Mouse (Mus musculus): ENCODE data around the gene Rif1. TPM values are rescaled to one million over a fixed set of nuclear protein-coding genes. Genes with fewer than 3 reads are reported as not detected.

The Rif1 gene
- polyA plus RNA-seq, 1 experiment, result 0.83 TPM

DNA sequence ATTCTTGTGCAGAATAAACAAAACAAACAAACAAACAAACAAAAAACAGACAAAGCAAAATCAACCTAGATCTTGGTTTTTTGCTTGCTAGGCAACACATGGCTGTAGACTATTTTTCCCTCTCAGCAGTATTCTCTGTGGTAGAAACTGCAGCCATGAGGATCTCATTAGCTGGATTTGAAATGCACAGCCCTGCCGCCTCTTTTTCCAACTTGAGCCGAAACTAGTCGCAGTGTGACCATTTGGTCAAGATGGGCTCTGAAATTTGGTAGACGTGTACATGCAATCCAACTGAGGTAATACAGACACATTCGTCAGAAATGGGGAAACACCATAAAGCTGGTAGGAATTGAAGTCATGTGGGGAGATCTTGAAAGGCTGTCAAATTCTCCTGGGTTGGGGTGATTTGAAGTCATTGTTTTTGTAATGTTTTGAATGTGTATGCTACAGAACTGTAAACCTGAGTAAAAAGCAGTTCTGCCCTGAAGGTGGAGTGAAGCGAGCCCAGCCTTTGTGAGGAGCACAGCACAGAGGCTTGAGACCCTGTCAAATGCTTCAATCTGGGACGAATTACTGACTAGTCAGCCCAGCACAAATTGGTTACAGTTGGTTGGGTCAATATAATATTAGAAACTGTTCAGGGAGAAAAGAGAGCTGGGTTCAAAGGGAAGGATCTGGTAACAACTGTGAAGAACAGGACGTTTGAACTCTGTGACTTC, 33.4 kb upstream of the Rif1 start:
- H3K9me3 ChIP-seq (ENCODE audit: control insufficient read depth, low read length), result no peaks in the 10 kb centered on the region
- no peak overlapping the region for H3K4me3 ChIP-seq (replicated peaks)
- TF ChIP-seq GATA1 (IDR thresholded peaks at IDR 0.05; ENCODE audit: low read length) (no peak), TAL1 (IDR thresholded peaks at IDR 0.05; ENCODE audit: low read length) (no peak)
- H3K36me3 ChIP-seq (ENCODE audit: control insufficient read depth), result no peaks in the 10 kb centered on the region
- H3K4me1 ChIP-seq (ENCODE audit: control insufficient read depth), result no peaks in the 10 kb centered on the region
- H3K27me3 ChIP-seq (ENCODE audit: control insufficient read depth), result peaks cover 31% of the 10 kb centered on the region

DNA sequence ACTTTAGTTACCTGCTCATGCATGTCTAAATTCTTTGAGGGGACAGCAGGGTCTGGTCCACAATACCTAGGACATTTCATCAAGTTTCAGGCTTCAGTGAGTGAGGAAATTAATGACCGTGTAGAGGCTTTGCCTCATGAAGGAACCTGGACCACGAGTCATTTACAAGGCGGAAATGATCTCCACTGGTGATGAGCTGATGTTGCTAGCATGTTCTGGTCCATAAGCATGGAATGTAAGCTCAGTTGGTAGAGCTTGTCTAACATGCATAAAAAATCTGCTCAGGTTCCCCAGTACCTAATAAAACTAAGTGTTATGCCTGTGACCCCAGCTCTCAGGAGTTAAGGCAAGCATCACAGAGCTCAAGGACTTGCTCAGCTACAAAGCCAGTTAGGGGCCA, 30.5 kb upstream of the Rif1 start:
- Histone ChIP-seq H3K4me1 (ENCODE audit: control insufficient read depth) (no peaks in the 10 kb centered on the region), H3K27me3 (ENCODE audit: control insufficient read depth) (peaks cover 24% of the 10 kb centered on the region), H3K4me3 (replicated peaks) (no peak overlapping the region), H3K36me3 (ENCODE audit: control insufficient read depth) (no peaks in the 10 kb centered on the region), H3K9me3 (ENCODE audit: control insufficient read depth, low read length) (no peaks in the 10 kb centered on the region)
- TF ChIP-seq TAL1 (IDR thresholded peaks at IDR 0.05; ENCODE audit: low read length), result no peak
- TF ChIP-seq GATA1 (IDR thresholded peaks at IDR 0.05; ENCODE audit: low read length), result no peak

DNA sequence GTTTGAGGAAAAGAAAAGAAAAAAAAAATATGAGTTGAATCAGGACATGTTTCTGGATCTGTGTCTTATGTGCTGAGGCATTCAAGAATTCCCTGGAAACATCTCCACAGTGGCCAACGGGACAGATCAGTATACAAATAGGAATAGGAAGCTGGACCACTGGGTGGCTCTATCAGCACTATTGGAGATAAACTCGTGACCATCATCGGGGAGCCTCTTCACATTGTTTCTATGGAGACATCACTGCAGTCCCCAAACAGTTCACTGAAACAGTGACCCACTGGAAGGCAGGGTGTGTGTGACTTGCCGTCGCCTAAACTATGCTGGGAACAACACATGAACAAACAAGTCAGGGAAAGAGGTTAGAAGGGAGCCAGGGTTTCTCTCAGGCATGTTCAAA, 29.9 kb upstream of the Rif1 start:
- no peaks in the 10 kb centered on the region for H3K4me1 ChIP-seq (ENCODE audit: control insufficient read depth)
- H3K4me3 ChIP-seq (replicated peaks), result no peak overlapping the region
- TF ChIP-seq TAL1 (IDR thresholded peaks at IDR 0.05; ENCODE audit: low read length) (no peak), GATA1 (IDR thresholded peaks at IDR 0.05; ENCODE audit: low read length) (no peak)
- H3K36me3 ChIP-seq (ENCODE audit: control insufficient read depth), result no peaks in the 10 kb centered on the region
- H3K27me3 ChIP-seq (ENCODE audit: control insufficient read depth), result peaks cover 19% of the 10 kb centered on the region
- H3K9me3 ChIP-seq (ENCODE audit: control insufficient read depth, low read length), result no peaks in the 10 kb centered on the region

DNA sequence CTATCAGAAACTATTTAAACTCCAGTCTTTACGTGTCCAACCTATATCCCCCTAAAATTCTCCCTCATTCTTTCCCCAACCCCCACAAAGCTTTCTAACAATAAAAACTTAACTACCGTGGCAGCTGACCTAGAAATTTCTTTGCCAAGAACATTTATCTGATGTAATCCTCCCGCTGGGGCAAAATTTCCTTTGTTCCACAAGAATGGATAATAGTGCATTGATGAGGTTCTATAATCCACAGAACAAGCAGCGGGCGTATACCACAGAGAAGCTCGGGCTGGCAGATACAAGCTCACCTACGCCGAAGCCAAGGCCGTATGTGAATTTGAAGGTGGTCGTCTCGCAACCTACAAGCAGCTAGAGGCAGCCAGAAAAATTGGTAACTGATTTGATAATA, 29.1 kb upstream of the Rif1 start:
- H3K4me3 ChIP-seq (replicated peaks), result no peak overlapping the region
- no peaks in the 10 kb centered on the region for H3K36me3 ChIP-seq (ENCODE audit: control insufficient read depth)
- no peaks in the 10 kb centered on the region for H3K4me1 ChIP-seq (ENCODE audit: control insufficient read depth)
- no peaks in the 10 kb centered on the region for H3K9me3 ChIP-seq (ENCODE audit: control insufficient read depth, low read length)
- H3K27me3 ChIP-seq (ENCODE audit: control insufficient read depth), result peaks cover 12% of the 10 kb centered on the region
- TF ChIP-seq TAL1 (IDR thresholded peaks at IDR 0.05; ENCODE audit: low read length) (no peak), GATA1 (IDR thresholded peaks at IDR 0.05; ENCODE audit: low read length) (no peak)

DNA sequence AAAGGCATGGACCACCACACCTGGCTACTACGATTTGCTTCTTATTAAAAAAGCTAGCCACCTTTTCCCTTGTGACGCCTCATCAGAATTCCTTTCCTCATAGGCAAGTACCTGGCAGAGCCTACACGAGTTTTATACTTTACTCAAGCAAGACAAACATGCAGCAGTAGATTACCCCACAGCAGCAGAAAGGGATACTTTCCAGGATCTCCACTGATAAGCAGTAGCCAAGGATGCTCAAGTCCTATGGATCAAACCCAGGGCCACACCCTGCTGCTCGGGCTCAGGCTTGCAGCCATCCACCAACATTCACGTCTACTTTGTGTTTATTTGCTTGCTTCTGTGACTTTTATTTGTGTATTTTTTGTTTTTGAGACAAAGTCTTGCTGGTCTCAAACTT, 26.6 kb upstream of the Rif1 start:
- no peaks in the 10 kb centered on the region for H3K36me3 ChIP-seq (ENCODE audit: control insufficient read depth)
- no peaks in the 10 kb centered on the region for H3K4me1 ChIP-seq (ENCODE audit: control insufficient read depth)
- H3K9me3 ChIP-seq (ENCODE audit: control insufficient read depth, low read length), result no peaks in the 10 kb centered on the region
- no peak overlapping the region for H3K4me3 ChIP-seq (replicated peaks)
- TF ChIP-seq TAL1 (IDR thresholded peaks at IDR 0.05; ENCODE audit: low read length), result no peak
- TF ChIP-seq GATA1 (IDR thresholded peaks at IDR 0.05; ENCODE audit: low read length), result no peak
- H3K27me3 ChIP-seq (ENCODE audit: control insufficient read depth), result no peaks in the 10 kb centered on the region

DNA sequence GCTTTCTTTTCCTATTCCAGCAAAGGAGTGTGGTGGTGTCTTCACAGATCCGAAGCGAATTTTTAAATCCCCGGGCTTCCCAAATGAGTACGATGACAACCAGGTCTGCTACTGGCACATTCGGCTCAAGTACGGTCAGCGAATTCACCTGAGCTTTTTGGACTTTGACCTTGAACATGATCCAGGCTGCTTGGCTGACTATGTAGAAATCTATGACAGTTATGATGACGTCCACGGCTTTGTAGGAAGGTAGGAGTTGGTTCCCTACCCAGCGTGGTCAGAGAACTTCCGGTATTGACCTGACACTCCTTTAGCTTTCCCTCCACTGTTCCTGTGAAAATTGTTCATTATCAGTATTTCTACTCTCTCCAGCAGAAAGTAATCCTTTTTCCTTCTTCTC, 21.8 kb upstream of the Rif1 start:
- Histone ChIP-seq H3K27me3 (ENCODE audit: control insufficient read depth) (no peaks in the 10 kb centered on the region), H3K36me3 (ENCODE audit: control insufficient read depth) (no peaks in the 10 kb centered on the region), H3K4me1 (ENCODE audit: control insufficient read depth) (no peaks in the 10 kb centered on the region), H3K4me3 (replicated peaks) (no peak overlapping the region), H3K9me3 (ENCODE audit: control insufficient read depth, low read length) (no peaks in the 10 kb centered on the region)
- TF ChIP-seq GATA1 (IDR thresholded peaks at IDR 0.05; ENCODE audit: low read length), result no peak
- TF ChIP-seq TAL1 (IDR thresholded peaks at IDR 0.05; ENCODE audit: low read length), result no peak

DNA sequence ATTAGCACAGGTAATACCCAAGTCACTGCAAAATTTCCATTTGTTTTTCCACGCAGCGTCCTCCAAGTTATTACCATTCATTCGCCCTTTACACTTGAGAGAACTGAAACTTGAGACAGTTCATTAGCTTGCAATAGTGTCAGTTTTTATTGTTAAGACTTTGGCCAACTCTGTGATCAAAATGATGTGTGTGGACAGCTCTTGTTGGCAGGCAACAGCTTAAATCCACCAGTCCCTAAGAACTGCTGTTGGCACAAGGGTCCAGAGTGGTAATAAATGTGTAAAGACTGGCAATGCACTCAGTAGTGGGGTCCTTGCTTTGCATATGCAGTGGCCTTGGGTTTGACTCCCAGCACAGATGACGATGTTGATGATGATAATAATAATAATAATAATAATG, 20.3 kb upstream of the Rif1 start:
- Histone ChIP-seq H3K4me1 (ENCODE audit: control insufficient read depth) (no peaks in the 10 kb centered on the region), H3K27me3 (ENCODE audit: control insufficient read depth) (no peaks in the 10 kb centered on the region), H3K9me3 (ENCODE audit: control insufficient read depth, low read length) (no peaks in the 10 kb centered on the region), H3K36me3 (ENCODE audit: control insufficient read depth) (no peaks in the 10 kb centered on the region), H3K4me3 (replicated peaks) (no peak overlapping the region)
- no peak for TF ChIP-seq GATA1 (IDR thresholded peaks at IDR 0.05; ENCODE audit: low read length)
- no peak for TF ChIP-seq TAL1 (IDR thresholded peaks at IDR 0.05; ENCODE audit: low read length)

DNA sequence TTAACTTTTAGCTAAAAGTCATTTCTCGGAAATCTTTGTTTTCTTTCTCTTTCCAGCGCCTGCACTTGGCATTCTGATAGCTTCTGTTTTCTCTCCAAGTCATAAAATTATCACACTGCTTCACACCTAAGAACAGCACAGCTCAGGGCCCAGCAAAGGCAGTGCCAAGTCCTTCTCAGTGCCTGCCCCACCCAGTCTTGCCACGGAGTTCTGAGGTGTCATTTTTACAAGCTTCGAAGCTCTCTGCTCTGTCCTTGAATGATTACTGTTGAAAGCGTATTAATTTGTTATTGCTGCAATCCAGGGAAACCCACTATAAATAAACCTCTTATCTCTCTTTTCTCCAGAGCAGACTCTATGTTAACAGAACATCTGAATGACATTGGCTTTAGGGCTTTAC, 19.1 kb upstream of the Rif1 start:
- TF ChIP-seq GATA1 (IDR thresholded peaks at IDR 0.05; ENCODE audit: low read length) (no peak), TAL1 (IDR thresholded peaks at IDR 0.05; ENCODE audit: low read length) (no peak)
- H3K4me1 ChIP-seq (ENCODE audit: control insufficient read depth), result no peaks in the 10 kb centered on the region
- no peaks in the 10 kb centered on the region for H3K9me3 ChIP-seq (ENCODE audit: control insufficient read depth, low read length)
- no peak overlapping the region for H3K4me3 ChIP-seq (replicated peaks)
- no peaks in the 10 kb centered on the region for H3K27me3 ChIP-seq (ENCODE audit: control insufficient read depth)
- H3K36me3 ChIP-seq (ENCODE audit: control insufficient read depth), result no peaks in the 10 kb centered on the region

DNA sequence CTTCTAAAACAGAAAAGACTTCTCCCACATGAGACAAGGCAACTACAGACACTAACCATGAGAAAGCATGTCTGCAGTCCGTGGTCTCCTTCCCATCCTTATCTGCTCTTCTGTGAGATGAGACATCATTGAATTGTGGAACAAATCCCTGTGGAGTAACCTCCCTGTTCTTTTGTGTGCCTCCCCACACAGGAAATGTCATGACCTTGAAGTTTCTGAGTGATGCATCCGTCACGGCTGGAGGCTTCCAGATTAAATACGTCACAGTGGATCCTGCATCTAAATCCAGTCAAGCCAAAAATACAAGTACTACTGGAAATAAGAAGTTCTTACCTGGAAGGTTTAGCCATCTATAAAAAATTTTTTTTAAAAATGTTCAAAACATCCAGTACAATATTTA, 17.0 kb upstream of the Rif1 start:
- TF ChIP-seq GATA1 (IDR thresholded peaks at IDR 0.05; ENCODE audit: low read length) (no peak), TAL1 (IDR thresholded peaks at IDR 0.05; ENCODE audit: low read length) (no peak)

DNA sequence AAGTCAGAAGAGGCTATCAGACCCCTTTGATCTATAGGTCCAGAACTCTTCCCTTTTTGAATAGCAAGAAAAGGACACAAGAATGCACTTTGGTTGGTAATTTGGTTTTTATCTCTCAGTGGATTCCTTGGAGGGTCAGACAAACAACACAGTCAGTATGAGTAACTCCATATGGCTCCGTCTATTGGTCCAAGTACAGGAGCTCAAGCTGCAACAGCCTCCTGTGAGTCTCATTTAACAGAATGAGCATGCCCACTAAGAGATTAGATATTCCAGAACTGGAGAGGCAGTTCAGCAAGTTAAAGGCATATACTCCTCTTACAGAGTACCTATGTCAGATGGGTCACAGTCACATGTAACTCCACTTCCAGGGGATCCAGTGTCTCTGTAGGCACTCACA, 15.5 kb upstream of the Rif1 start:
- Histone ChIP-seq H3K36me3 (ENCODE audit: control insufficient read depth) (no peaks in the 10 kb centered on the region), H3K27me3 (ENCODE audit: control insufficient read depth) (no peaks in the 10 kb centered on the region), H3K4me1 (ENCODE audit: control insufficient read depth) (no peaks in the 10 kb centered on the region), H3K4me3 (replicated peaks) (no peak overlapping the region), H3K9me3 (ENCODE audit: control insufficient read depth, low read length) (no peaks in the 10 kb centered on the region)
- TF ChIP-seq TAL1 (IDR thresholded peaks at IDR 0.05; ENCODE audit: low read length) (no peak), GATA1 (IDR thresholded peaks at IDR 0.05; ENCODE audit: low read length) (no peak)

More for the DNA sequence above, 17.0 kb upstream of the Rif1 start:
- no peaks in the 10 kb centered on the region for H3K27me3 ChIP-seq (ENCODE audit: control insufficient read depth)
- no peaks in the 10 kb centered on the region for H3K36me3 ChIP-seq (ENCODE audit: control insufficient read depth)
- H3K9me3 ChIP-seq (ENCODE audit: control insufficient read depth, low read length), result no peaks in the 10 kb centered on the region
- no peaks in the 10 kb centered on the region for H3K4me1 ChIP-seq (ENCODE audit: control insufficient read depth)
- no peak overlapping the region for H3K4me3 ChIP-seq (replicated peaks)
